Comparison of ENCODE assay signal across 8 mouse cellular contexts in genomic region chr3:32508666-32509324, GRCm38 (mm10). TPM values are rescaled to one million over a fixed set of nuclear protein-coding genes. Genes with fewer than 3 reads are reported as not detected.
DNase-seq lines count a peak whose midpoint lies in the region; ATAC-seq and TF ChIP-seq lines count a peak whose summit lies in the region.

No protein-coding gene starts in this region.

- no peak overlapping the region for H3K9ac ChIP-seq in forebrain, postnatal 0 days
- H3K9ac ChIP-seq in neural tube, embryonic 14.5 days (replicated peaks; ENCODE audit: low read depth, low read length): no peak overlapping the region

- TF ChIP-seq CTCF in cerebellum, adult 2 months (IDR thresholded peaks at IDR 0.05; ENCODE audit: borderline replicate concordance, insufficient read depth, low read depth, low read length): peak; percentile 76
- TF ChIP-seq CTCF in forebrain, postnatal 0 days (IDR thresholded peaks at IDR 0.05; ENCODE audit: low read depth): peak; percentile 86
- 0 out of 2 replicates have a peak, but pooled peaks have one; percentile 28 for TF ChIP-seq CTCF in thymus, adult 2 months (IDR thresholded peaks at IDR 0.05; ENCODE audit: borderline replicate concordance, control insufficient read depth, extremely low read depth, insufficient read depth, low read length, poor library complexity)

- no peak overlapping the region for H3K27ac ChIP-seq in cerebellum, adult 2 months (ENCODE audit: insufficient read depth, low read length)
- H3K27ac ChIP-seq in forebrain, postnatal 0 days (ENCODE audit: low read depth, low read length): no peak overlapping the region
- no peak overlapping the region for H3K27ac ChIP-seq in neural tube, embryonic 14.5 days (ENCODE audit: low read depth, low read length)
- H3K27ac ChIP-seq in thymus, adult 2 months (ENCODE audit: control insufficient read depth, insufficient read depth, low read length): no peak overlapping the region

- H3K4me1 ChIP-seq in cerebellum, adult 2 months (ENCODE audit: control insufficient read depth, insufficient read depth, low read length): peaks cover 3% of the 10 kb centered on the region; the same call in 1 of the 2 replicates
- H3K4me1 ChIP-seq in forebrain, postnatal 0 days (ENCODE audit: insufficient read depth): peaks cover 16% of the 10 kb centered on the region
- H3K4me1 ChIP-seq in neural tube, embryonic 14.5 days (ENCODE audit: control insufficient read depth, insufficient read depth, low read length): peaks cover 17% of the 10 kb centered on the region
- H3K4me1 ChIP-seq in thymus, adult 2 months (replicated peaks; ENCODE audit: control insufficient read depth, insufficient read depth, low read length): peaks cover 14% of the 10 kb centered on the region

- H3K4me2 ChIP-seq in forebrain, postnatal 0 days (ENCODE audit: low read depth): peak overlapping the region; percentile 74
- peak overlapping the region; percentile 37; the same call in 1 of the 2 replicates for H3K4me2 ChIP-seq in neural tube, embryonic 14.5 days (ENCODE audit: low read depth, low read length)

- peak; percentile 67 for DNase-seq in MEL-GATA-1-ER (ENCODE audit: extremely low read depth, low read depth)
- peak; percentile 68 to 70 for DNase-seq in cerebellum, adult 2 months
- peak; percentile 89 for DNase-seq in forebrain, postnatal 0 days
- DNase-seq in heart, postnatal 36 days: peak; percentile 66 to 70
- peak; percentile 44 to 86 for DNase-seq in layer of hippocampus, adult 18-20 months (ENCODE audit: low spot score in 2 of 2)
- DNase-seq in lung, adult 18-20 months: peak; percentile 62 to 69
- DNase-seq in thymus, adult 2 months: peak; percentile 67

- intact Hi-C loops in heart, postnatal 36 days (cut with DNase I): loop anchor here (1.0 to 10.0 kb wide), 5 partner anchors 46 to 714 kb away; partner anchors contain the start of gene Pik3ca

- TF ChIP-seq POLR2A in cerebellum, adult 2 months (IDR thresholded peaks at IDR 0.05; ENCODE audit: borderline replicate concordance, insufficient read depth, low read length): no peak
- TF ChIP-seq POLR2A in thymus, adult 2 months (IDR thresholded peaks at IDR 0.05; ENCODE audit: control insufficient read depth, extremely low read depth, insufficient read depth, low read length, poor library complexity): no peak

- H3K36me3 ChIP-seq in forebrain, postnatal 0 days (ENCODE audit: insufficient read depth): 0 out of 2 replicates have a peak, but pooled peaks cover 3% of the 10 kb centered on the region
- H3K36me3 ChIP-seq in neural tube, embryonic 14.5 days (ENCODE audit: control insufficient read depth, insufficient read depth, low read length): no peaks in the 10 kb centered on the region
- no peaks in the 10 kb centered on the region for H3K36me3 ChIP-seq in thymus, adult 2 months (ENCODE audit: control insufficient read depth, insufficient read depth, low read length)

- H3K27me3 ChIP-seq in cerebellum, adult 2 months (ENCODE audit: control insufficient read depth, insufficient read depth, low read length): no peaks in the 10 kb centered on the region
- H3K27me3 ChIP-seq in forebrain, postnatal 0 days (ENCODE audit: insufficient read depth, low read length): no peaks in the 10 kb centered on the region
- no peaks in the 10 kb centered on the region for H3K27me3 ChIP-seq in neural tube, embryonic 14.5 days (ENCODE audit: control insufficient read depth, insufficient read depth, low read length)
- no peaks in the 10 kb centered on the region for H3K27me3 ChIP-seq in thymus, adult 2 months (ENCODE audit: control insufficient read depth, insufficient read depth, low read length)

- H3K4me3 ChIP-seq in cerebellum, adult 2 months (replicated peaks; ENCODE audit: insufficient read depth, low read depth, low read length): peak overlapping the region; percentile 38
- H3K4me3 ChIP-seq in forebrain, postnatal 0 days (ENCODE audit: low read depth, low read length): 0 out of 2 replicates have a peak overlapping the region, but pooled peaks have one; percentile 4
- no peak overlapping the region for H3K4me3 ChIP-seq in neural tube, embryonic 14.5 days (ENCODE audit: low read depth, low read length)
- H3K4me3 ChIP-seq in thymus, adult 2 months (ENCODE audit: control insufficient read depth, insufficient read depth, low read length): no peak overlapping the region

- H3K9me3 ChIP-seq in forebrain, postnatal 0 days (ENCODE audit: low read length): no peaks in the 10 kb centered on the region
- H3K9me3 ChIP-seq in neural tube, embryonic 14.5 days (ENCODE audit: control insufficient read depth, low read length): no peaks in the 10 kb centered on the region

- ATAC-seq in forebrain, postnatal 0 days: peak; percentile 59
- no peak for ATAC-seq in neural tube, embryonic 14.5 days (ENCODE audit: low read depth)

- WGBS in cerebellum, adult 2 months: 3% methylated on average over 17 of the region's 17 CpGs
- 3% methylated on average over 17 of the region's 17 CpGs for WGBS in forebrain, postnatal 0 days
- 3% methylated on average over 17 of the region's 17 CpGs for WGBS in neural tube, embryonic 14.5 days
- 6% methylated on average over 17 of the region's 17 CpGs for WGBS in thymus, adult 2 months

RNA-seq across cellular contexts. Expression of gene Zfp639, which starts 1.3 kb away (rescaled TPM):
- polyA plus RNA-seq in cerebellum, adult 2 months (2012; rRNA removed): 53.5 and 53.8 TPM in 2 replicates
- 74.2 and 80.8 TPM in 2 replicates for total RNA-seq in forebrain, postnatal 0 days (2014; rRNA removed)
- 42.2 and 42.6 TPM in 2 replicates for polyA plus RNA-seq in forebrain, postnatal 0 days (2015; fragmentation: Nextera tagmentation; extraction: Ambion mirVana)
- total RNA-seq in heart, postnatal 36 days (2021): 10 to 100 TPM; 27.3 to 31.6 TPM
- 10 to 100 TPM; 32.0 to 35.3 TPM for total RNA-seq in layer of hippocampus, adult 18-20 months (2021)
- polyA plus RNA-seq in neural tube, embryonic 14.5 days (2014; fragmentation: Nextera tagmentation; extraction: Ambion mirVana): 44.9 and 47.2 TPM in 2 replicates
- polyA plus RNA-seq in thymus, adult 2 months (2012; rRNA removed): 27.6 and 33.5 TPM in 2 replicates

RNA-seq across cellular contexts. Expression of gene Kcnmb3, which starts 16.8 kb away (rescaled TPM):
- 0.05 TPM in 1 of 2 replicates, not detected in the other for polyA plus RNA-seq in cerebellum, adult 2 months (2012; rRNA removed)
- not detected in 2 replicates for total RNA-seq in forebrain, postnatal 0 days (2014; rRNA removed)
- not detected in 2 replicates for polyA plus RNA-seq in forebrain, postnatal 0 days (2015; fragmentation: Nextera tagmentation; extraction: Ambion mirVana)
- not detected for total RNA-seq in heart, postnatal 36 days (2021)
- total RNA-seq in layer of hippocampus, adult 18-20 months (2021): under 1 TPM in 1 of 2 experiments, not detected in 1; 0.76 TPM
- 0.16 TPM in 1 of 2 replicates, not detected in the other for polyA plus RNA-seq in neural tube, embryonic 14.5 days (2014; fragmentation: Nextera tagmentation; extraction: Ambion mirVana)
- polyA plus RNA-seq in thymus, adult 2 months (2012; rRNA removed): 0.05 and 0.11 TPM in 2 replicates

RNA-seq across cellular contexts. Expression of gene Mfn1, which starts 20.5 kb away (rescaled TPM):
- polyA plus RNA-seq in cerebellum, adult 2 months (2012; rRNA removed): 134 and 143 TPM in 2 replicates
- total RNA-seq in forebrain, postnatal 0 days (2014; rRNA removed): 28.4 and 52.6 TPM in 2 replicates
- 17.8 and 30.1 TPM in 2 replicates for polyA plus RNA-seq in forebrain, postnatal 0 days (2015; fragmentation: Nextera tagmentation; extraction: Ambion mirVana)
- total RNA-seq in heart, postnatal 36 days (2021): 100 to 1,000 TPM; 432 to 477 TPM
- 10 to 100 TPM; 86.7 to 88.5 TPM for total RNA-seq in layer of hippocampus, adult 18-20 months (2021)
- 44.1 and 51.9 TPM in 2 replicates for polyA plus RNA-seq in neural tube, embryonic 14.5 days (2014; fragmentation: Nextera tagmentation; extraction: Ambion mirVana)
- polyA plus RNA-seq in thymus, adult 2 months (2012; rRNA removed): 7.2 and 9.6 TPM in 2 replicates

Comparison
In these comparisons a context has a peak if more than half of its experiments do, and no peak if none do; other contexts are left out.
1. H3K4me3 ChIP-seq: peak in cerebellum, adult 2 months (single experiment) and forebrain, postnatal 0 days (single experiment); none in neural tube, embryonic 14.5 days (single experiment) and thymus, adult 2 months (single experiment).
2. CTCF ChIP-seq: peak in every context shown above with its lines; median percentile 86 in forebrain, postnatal 0 days; 76 in cerebellum, adult 2 months; 28 in thymus, adult 2 months.
3. Peak in every context shown above with its lines, with median percentiles within 50 percentile points of each other: DNase-seq.